Mouse (Mus musculus) cerebellum, adult 11 months (tissue): Measurements from ENCODE around the gene Cdk2ap2.
"Not testable (repeated sequence)": the region's sequence is repeated elsewhere in the genome, so short reads cannot be mapped to it uniquely, and the experiment has no call there.

Experiments used
- DNase-seq: peaks from one replicate; pipeline ENCODE4 v3.0.0; 2022

The Cdk2ap2 gene

DNA sequence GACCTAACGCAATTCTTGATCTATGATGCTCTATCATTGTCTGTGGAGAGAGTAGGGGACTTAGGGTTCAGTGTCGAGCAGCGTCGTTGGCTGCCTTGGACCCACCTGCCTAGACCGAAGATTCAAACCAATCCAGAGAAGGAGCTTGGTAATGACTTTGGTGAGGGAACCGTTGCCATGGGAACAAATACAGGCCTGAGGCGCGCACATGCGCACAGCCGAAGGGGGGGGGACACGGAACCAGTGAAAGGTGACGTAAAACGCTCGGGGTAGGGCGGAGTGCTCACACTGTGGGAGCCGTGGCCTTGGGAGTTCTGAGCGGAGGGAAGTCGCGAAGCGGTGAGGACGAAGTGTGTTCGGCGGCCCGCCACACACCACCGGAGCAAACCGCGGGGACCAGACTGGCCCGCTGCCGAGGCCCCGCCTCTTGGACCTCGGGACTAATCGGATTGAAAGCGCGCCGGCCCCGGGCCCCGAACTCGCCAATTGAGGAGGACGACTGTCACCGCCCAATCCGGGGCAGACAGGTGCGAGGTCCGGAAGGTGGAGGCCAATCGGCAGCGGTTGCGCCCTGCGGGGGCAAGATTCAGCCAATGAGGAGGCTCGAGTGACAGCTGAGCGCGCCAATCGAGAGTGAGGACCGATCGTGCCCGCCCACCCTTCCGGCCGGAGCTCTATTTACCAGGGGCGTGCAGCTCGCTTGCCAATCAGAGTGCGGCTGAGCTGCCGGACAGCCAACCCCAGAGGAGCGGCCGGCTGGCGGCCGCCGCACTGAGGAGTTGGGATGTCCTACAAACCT is at the start of gene Cdk2ap2:
Gene Cdk2ap2 (plus strand): TSS at position 541 of the 799 bp plus-strand sequence.
- peak; percentile 100 for DNase-seq

DNA sequence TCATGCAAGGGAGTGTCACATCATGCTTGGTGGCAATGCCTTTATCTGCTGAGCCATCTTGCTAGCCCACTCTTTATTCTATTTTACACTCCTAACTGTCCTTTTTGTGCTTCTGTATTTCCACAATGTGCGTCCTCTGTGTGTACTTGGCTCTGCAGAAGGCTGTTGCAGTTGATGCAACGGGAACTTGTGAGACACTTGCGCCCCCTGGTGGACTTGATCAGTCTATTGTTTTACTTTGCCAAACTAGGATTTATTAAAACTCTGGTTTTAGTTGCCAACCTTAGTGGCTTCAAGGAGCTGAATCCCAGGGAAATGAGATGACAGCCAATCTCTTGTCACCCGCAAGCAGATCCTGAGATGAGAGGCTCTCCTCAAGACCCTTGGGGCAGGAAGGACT is 49.1 kb upstream of the Cdk2ap2 start:
- DNase-seq, result peak; percentile 80

DNA sequence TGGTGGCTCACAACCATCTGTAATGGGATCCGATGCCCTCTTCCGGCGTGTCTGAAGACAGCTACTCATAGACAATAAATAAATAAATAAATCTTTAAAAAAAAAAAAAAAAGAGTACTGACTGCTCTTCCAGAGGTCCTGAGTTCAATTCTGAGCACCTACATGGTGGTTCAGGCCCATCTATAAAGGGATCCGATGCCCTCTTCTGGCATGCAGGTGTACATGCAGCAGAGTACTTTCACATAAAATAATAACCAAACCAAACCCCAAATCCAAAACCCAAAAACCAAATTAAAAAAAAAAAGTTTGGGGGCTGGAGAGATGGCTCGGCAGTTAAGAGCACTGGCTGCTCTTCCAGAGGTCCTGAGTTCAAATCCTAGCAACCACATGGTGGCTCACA is 47.9 kb upstream of the Cdk2ap2 start:
- not testable (repeated sequence) for DNase-seq

DNA sequence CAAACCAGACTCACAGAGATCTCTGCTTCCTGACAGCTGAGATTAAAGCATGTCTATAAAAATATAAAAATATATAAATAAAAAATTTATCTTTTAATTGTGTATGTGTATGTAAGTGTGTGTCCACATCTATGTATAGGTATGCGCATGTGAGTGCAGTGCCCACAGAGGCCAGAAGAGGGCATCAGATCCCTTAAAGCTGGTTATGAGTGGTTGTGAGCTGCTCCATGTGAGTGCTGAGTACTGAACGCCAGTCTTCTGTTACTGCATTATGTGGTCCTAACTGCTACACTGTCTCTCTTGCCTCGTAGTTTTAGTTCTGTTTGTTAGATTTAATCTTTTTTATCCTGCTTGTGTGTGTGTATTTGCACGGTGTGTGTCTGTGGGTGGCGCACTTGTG is 46.0 kb upstream of the Cdk2ap2 start:
- no peak for DNase-seq

DNA sequence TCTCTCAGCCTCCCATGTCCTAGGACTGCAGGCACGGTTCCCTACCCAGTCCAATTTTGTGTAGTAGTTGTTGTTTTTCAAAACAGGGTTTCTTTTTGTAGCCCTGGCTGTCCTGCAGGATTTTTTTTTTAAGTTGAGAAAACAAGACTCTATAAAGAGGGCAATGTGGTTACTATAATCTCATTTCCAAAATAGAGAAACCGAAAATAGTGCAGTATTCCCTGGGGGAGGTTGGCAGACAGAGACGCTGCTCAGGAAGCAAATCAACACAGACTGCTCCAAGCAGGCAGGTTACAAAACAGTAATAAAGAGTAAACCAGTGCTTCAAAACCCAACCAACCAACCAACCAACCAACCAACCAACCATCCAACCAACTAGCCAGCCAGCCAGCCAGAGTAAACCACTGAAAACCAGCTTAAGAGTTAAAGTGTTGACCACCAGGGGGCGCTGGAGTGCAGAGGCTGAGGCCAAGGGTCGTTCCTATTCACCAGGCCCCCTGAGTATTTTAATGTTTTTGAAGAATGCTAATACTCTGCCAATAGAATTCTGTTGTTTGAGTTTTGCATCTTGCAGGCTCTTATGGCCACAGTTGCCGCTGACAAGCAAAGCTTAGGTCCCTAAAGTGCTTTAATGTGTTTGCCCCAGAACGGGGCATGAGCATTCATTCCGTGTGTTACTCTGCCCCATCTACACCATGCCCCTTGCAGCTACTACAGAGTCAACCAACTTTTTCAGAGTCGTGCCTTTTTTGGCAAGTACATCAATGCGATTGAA is 45.1 kb upstream of the Cdk2ap2 start:
- DNase-seq, result peak; percentile 57

DNA sequence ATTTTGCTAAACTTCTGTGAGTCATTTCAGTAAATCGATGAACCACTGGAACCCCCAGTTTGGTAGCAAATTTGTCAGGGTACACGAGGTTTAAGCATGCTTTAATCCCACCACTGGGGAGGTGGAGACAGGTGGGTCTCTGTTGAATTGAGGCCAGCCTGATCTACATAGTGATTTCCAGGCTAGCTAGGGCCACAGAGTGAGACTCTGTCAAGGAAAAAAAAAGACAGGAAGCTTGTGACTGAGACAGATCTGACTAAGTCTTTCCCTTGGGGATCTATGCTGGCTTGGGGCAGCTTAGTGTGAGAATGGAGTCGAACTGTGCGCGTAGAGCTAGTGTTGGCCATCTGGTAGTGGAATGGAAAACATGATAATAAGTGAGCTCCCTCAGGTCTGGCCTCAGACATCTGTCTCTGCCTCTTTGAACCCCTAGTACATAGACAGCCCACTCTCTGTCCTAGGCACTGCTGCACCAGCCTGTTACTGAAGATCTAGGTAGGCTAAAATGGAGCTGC is 44.4 kb upstream of the Cdk2ap2 start:
- no peak for DNase-seq

DNA sequence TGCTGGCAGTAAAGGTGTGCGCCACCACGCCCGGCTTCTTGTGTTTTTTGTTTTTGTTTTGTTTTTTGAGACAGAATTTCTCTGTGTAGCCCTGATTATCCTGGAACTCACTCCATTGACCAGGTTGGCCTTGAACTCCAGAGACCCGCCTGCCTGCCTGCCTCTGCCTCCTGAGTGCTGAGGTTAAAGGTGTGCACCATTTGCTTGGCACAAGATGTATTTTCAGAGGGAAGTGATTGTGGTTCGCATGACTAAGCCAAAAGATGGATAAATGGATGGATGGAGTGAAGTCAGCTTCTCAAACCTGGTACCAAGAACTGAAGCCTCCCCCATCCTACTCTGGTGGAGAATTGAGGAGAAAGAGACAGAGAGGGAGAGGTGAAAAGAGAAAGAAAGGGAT is 42.4 kb upstream of the Cdk2ap2 start:
- DNase-seq, result no peak

DNA sequence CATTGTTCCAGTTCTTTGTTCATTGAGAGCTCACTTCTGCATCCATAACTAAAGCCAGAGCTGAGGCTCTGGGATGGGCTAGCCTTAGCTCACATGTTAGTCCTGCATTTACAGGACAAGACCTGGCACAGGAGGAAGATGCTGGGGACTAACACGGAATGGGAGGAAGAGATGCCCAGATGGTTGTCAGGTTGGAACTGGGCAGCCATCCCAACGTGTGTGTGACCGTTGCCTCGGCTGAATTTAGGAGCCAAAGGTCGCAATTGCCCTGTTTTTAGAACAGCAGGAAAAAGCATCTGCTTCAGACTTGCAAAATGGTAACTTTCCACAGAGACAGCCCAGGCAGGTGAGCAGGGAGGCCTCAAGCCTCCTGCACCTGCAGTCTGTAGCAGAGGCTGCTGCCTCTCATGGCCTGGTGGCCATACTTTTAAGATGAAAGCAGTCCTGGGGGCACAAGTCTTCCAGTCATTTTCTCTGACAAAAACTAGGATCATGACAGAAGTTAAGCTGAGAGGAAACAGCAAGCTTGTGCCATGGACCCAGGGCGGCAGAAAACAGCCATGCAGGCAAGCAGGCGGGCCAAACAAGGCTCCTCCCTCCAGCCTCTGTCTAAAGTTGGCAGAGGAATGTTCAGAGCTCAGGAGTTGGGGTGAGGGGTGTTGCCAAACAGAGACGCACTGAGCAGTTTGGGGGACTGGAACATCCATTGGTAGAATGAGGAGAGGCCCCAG is 41.6 kb upstream of the Cdk2ap2 start:
- DNase-seq, result peak; percentile 65

DNA sequence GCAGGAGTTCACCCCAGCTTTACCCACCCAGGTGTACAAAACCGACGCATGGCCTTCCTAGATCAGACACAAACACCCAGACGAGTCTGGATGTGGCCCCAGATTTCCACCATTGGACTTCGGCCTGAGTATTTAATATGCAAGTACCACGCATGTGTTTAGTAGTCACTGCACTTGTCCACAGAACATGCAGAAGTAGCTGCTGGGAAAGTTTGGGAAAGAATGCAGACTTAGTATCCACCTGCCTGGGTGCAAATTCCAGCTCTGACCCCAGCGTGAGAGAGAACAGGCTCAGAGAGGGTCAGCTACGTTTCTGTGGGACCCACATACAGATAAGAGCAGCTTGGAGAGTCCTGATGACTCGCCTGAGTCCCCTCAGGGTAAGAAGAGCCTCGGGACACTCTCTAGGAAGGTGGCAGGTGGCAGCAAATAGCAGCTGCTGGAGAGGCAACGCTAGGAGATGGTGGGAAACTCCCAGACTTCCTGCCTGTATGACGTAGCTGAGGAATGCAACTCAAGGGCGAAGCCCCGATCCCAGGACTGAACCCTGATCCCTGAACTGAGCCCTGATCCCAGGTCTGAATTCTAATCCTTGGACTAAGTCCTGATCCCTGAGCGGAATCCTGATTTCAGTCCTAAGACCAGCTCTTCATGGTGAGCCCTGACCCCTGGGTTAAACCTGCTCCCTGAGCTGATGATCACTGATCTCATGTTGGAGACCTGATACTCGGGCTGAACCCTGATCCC is 40.9 kb upstream of the Cdk2ap2 start:
- DNase-seq, result no peak

DNA sequence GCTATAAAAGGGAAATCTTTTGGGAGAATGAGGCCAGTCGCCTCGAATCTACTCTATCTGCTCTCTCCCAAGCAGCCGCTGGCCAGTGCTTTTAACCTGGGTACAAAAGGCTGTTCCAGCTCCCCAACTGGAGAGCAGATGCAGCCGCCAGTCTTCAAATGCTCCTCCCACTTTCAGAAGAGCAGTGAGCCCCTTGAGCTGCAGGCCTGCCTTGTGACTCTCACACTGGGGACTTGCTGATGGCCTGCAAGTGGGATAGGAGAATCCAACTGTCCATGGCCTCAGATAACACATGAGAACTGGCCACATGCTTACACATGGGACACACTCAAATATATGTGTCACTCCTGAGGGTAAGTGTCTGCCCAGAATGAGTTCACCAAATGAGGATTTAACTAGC is 40.3 kb upstream of the Cdk2ap2 start:
- no peak for DNase-seq

DNA sequence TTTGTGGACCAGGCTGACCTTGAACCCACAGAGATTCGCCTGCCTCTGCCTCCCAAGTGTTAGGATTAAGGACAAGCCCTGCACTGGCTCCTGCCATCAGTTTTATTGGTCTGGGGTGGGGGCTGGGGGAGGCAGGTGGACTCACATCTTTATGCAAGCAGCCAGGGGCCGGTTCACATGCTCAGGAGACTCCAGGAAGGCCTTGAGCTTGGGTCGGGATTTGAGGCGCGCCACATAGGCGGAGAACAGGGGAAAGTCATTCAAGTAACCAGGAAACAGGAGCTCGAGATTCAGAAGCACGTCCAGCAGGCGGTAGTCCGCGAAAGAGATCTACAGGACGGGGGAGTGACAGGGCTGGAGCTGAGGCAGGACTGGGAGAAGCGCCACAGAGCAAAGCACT is 39.6 kb upstream of the Cdk2ap2 start:
- DNase-seq, result no peak

DNA sequence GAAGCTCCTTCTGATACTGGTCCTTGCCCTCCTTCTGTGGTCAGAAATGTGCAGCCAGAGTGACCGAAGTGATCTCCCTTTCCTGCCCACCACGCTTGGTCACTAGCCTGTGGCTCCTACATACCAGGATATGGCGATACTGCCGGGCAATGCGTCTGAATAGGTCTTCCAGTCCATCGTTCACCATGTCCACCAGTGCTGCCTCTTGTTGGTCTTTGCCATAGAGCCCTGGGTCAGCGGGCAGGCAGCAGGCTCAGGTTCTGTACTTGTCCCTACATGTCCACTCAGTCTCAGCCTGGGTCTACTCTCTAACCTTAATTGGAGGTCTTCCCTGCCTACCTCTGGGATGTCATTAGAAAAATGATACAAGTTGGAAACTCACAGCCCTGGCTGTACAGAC is 39.0 kb upstream of the Cdk2ap2 start:
- no peak for DNase-seq

DNA sequence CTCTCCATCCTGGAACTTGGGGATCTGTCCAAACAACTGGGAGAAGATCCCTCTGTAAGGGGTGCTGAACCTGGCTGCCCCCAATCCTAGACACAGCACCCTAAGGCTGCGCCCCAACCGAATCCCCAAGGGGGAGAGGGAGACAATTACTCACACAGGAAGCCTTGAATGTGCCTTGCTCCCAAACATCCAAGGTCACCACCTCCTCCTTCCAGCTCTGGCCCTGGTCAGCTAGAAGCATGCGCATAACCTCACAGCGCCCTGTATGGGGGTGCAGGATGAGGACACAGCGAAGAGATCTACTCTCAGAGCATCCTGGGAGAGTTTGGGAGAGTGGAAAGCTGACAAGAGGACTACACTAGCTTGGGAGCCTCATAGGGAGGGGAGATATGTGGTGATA is 38.4 kb upstream of the Cdk2ap2 start:
- no peak for DNase-seq

DNA sequence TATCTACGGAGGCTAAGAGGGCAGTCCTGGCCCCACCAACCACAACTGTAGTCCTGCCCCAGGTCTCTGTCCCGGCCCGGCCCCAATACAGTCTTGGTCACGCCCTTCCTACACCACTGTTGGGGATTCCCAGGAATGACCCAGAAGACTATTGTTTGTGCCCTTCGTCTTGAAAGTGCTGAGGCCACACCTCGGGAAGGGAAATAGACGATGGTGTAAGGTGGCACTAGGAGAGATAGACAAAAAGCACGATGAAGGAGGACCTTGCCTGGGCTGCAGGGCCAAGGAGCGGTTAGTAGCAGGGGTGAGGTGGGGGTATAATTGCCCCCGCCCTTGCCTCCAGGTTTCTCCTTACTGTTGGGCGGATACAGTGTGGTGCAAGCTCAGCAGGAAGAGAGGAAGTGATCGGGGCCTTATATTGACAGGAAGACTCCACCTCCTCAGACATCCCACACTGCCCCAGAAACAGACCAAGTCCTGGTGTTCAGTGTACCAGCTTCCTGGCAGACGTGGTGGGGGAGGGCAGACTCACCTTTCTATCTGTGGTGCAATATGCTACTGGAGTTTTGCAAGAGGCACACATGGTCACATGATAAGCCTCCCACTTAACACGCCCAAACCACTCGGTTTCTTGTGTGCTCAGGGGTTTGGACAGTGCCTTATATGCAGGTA is 37.8 kb upstream of the Cdk2ap2 start, which contains the start of gene Gstp3:
Gene Gstp3 (minus strand): TSS at position 501 of the 672 bp plus-strand sequence.
- no peak for DNase-seq

DNA sequence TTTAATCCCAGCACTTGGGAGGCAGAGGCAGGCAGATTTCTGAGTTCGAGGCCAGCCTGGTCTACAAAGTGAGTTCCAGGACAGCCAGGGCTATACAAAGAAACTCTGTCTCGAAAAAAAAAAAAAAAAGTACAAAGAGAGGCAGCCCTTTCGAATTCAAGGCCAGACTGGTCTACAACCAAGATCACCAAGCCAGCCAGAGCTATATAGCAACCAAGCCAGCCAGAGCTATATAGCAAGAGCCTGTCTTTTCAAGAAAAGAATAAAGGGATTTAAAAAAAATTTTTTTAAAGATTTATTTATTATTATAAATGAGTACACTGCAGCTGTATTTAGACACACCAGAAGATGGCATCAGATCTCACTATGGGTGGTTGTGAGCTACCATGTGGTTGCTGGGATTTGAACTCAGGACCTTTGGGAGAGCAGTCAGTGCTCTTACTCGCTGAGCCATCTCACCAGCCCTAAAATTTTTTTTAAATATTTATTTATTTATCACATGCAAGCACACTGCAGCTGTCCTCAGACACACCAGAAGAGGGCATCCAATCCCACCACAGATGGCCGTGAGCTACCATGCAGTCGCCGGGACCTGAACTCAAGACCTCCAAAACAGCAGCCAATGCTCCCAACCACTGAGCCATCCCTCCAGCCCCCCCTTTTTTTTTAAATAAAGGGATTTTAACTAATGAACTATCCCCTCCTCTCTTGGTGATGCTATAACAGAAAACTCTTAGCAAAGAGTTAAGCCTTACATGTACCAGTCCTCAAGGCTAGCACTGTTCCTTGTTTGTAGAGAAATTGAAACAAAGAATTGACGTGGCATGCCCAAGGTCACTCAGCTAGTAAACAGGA is 36.7 kb upstream of the Cdk2ap2 start:
- DNase-seq, result not testable (repeated sequence)

DNA sequence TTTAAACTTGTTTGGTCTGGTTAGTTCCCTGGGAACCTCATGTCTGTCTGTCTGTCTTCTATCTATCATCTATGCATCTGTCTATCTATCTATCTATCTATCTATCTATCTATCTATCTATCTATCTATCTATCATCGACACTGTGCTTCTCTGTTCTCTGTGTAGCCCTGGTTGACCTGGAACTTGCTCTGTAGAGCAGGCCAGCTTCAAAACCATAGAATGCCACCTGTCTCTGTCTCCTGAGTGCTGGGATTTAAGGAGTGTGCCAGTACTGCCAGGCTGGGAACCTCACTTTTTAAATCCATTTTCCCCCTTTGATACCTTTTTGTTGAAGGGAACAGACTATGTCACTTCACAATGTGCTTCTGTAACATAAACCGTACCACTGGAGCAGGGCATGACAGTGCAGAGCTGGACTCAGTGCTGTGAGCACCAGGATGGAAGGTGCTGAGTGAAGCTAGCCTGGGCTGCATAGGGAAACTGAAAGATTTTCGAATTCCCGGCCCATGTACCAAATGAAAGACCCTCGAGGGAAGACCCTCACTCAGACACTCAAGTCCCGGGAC is 36.0 kb upstream of the Cdk2ap2 start:
- DNase-seq, result no peak

DNA sequence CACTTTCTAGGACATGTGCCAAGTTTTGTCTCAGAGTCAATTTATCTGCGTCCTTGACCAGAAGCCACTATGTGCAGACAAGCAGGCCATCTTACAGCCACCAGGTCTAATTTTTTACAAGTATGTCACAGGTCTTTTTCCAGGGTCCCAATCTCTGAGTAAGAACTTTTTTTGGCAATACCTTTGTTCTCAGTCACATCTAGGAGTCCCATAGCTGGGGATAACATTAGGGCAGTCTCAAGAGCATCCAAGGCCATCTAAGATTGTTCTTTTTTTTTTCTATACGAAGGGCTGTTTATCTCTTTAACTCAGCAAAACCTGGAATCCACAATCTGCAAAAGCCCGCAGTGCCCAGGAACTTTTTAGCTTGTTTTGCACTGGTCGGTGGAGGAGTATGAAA is 33.6 kb upstream of the Cdk2ap2 start:
- DNase-seq, result not testable (repeated sequence)

DNA sequence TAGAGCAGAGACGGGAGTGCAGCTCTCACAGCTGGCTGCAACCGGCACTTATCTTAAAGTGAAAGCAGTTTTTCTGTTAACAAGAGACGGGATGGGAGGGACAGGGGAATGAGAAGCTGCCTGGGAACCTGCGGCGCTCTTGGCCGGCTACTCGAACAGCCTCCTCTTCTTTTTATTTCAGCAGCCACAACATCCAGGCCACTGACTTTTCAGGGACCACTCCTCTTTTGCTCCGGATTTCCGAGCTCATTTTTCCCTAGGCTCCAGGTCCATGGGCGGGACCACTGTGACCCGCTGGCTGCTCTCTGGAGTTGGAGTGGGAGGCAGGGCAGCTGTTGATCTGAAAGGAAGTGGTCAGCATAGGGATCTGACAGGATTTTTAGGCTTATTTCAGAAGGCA is 32.5 kb upstream of the Cdk2ap2 start:
- not testable (repeated sequence) for DNase-seq

DNA sequence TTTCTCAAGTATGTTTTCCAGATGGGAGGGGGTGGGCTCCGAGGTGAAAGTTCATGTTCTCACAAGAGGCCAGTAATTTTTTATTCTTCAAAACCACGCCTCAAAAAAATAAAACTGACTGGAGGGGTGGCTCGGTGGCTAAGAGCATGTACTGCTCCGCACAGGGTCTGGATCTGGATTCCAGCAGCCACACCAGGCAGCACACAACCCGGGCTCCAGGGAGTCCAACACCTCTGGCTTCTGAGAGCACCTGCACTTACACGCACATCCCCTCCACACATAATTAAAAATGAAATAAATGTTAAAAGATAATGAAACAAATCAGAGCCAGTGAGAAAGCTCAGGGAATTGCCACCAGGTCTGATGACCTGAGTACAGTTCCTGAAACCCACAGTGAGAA is 30.7 kb upstream of the Cdk2ap2 start:
- no peak for DNase-seq

DNA sequence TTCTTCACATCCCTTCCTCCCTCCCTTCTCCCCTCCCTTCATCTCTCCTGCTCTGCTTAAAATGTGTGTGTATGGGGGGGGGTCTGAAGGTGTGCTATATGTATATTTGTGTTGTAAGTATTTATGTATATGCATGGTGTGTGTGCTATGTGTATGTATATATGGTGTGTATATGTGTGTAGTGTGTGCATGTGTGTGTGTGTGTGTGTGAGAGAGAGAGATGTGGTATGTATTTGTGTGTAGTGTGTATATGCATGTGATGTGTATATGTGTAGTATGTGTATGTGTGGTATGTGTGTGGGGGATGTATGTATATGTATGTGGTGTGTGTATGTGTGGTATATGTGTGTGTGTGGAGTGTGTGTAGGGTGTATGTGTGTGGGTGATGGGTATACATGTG is 30.1 kb upstream of the Cdk2ap2 start:
- no peak for DNase-seq

DNA sequence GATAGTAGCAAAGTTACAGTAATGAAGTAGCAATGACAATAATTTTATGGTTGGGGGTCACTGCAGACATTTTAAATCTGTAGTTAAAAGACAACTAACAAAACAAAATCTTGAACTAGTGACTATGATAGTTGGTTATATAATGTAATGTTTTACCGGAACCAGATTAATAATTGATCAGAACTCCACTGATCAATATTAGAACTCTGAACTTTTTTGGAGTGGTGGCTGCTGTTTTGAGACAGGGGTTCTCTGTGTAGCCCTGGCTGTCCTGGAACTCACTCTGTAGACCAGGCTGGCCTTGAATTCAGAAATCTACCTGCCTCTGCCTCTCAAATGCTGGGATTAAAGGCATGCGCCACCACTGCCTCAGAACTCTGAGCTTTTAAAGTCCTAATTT is 28.7 kb upstream of the Cdk2ap2 start:
- DNase-seq, result not testable (repeated sequence)
